Mouse (Mus musculus): ENCODE measurements around the gene Gpr152.
"Not testable (repeated sequence)": the region's sequence is repeated elsewhere in the genome, so short reads cannot be mapped to it uniquely, and the experiment has no call there.

Gene Gpr152

GRCm38 (mm10) chr19:4131075-4131474, 8.5 kb upstream of the Gpr152 start:
- DNase-seq (ENCODE audit: low spot score in 2 of 2), result no peak

- no peak for DNase-seq (ENCODE audit: low spot score in 2 of 2)
These were observed 7.8 kb upstream of the Gpr152 start for GRCm38 (mm10) chr19:4131768-4132167.

GRCm38 (mm10) chr19:4134354-4134753, 5.2 kb upstream of the Gpr152 start:
- DNase-seq (ENCODE audit: low spot score in 2 of 2), result no peak

- not testable (repeated sequence) for DNase-seq (ENCODE audit: low spot score in 2 of 2)
These were observed 4.2 kb upstream of the Gpr152 start for GRCm38 (mm10) chr19:4135229-4135962.

DNA sequence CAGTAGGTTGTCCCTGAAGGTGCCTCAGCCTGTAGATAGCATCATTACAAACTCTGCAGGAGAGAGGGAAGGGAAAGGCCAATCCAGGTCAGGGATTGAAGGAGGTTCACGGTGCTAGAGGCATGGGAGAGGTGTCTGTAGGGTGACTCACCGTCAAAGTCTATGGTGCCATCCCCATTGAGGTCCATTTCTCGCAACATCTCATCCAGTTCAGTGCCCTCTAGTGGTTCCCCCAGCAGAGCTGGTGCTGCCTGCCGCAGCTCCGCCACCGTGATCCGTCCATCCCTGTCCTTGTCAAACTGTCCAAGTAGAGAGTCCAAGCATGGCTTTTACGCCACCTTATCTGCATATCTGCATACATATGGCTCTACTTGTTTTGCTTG, 3.6 kb upstream of the Gpr152 start:
- DNase-seq (ENCODE audit: low spot score in 2 of 2), result not testable (repeated sequence)

DNA sequence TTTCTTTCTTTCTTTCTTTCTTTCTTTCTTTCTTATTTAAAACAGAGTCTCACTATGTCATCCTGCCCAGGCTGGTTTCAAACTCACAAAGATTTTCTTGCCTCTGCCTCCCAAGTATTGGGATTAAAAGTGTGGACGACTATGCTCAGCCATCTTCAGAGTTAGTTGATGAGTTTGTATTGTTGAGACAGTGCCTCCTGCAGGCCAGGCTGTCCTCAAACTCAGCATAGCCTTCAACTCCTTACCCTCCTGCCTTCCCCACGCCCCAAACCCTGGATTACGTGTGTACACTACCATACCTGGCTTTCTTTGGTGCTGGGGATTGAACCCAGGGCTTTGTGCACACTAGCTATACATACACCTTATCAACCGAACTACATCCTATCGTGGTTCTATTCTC, 3.1 kb upstream of the Gpr152 start:
- DNase-seq (ENCODE audit: low spot score in 2 of 2), result no peak

DNA sequence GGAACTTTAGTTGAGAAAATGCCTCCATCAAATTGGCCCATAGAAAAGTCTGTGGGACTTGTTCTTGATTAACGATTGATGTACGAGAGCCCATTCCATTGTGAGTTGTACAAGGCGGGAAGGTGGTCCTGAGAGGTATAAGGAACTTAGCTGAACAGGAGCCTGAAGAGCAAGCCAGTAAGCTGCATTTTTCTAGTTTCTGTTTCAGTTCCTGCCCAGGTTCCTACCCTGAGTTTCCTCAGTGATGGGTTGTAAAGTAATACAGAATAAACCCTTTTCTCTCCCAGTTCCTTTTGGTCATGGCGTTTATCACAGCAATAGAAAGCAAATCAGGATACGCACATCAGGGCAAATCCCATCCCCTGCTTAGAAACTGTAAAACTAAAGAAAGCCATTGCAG, 1.7 kb upstream of the Gpr152 start:
- DNase-seq (ENCODE audit: low spot score in 2 of 2), result no peak

GRCm38 (mm10) chr19:4140147-4140546, 560 bp downstream of the Gpr152 start:
- DNase-seq (ENCODE audit: low spot score in 2 of 2), result no peak

DNA sequence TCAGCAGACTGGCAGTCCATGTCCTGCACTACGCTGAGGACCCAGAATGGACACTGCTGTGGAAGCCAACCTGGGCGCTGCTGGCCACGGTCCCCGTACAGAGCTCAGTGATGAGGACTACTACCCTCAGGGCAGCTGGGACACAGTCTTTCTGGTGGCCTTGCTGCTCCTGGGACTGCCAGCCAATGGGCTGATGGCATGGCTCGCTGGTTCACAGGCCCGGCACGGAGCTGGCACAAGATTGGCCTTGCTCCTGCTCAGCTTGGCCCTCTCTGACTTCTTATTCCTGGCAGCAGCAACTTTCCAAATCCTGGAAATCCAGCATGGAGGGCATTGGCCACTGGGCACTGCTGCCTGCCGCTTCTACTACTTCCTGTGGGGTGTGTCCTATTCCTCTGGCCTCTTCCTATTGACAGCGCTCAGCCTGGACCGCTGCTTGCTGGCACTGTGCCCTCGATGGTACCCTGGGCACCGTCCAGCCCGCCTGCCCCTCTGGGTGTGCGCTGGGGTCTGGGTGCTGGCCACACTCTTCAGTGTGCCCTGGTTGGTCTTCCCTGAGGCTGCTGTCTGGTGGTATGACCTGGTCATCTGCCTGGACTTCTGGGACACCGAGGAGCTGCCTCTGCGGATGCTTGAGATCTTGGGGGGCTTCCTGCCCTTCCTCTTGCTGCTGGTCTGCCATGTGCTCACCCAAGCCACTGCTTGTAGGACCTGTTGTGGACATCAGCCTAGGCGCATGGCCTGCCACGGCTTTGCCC, 3.0 kb downstream of the Gpr152 start:
- DNase-seq (ENCODE audit: low spot score in 2 of 2), result no peak

DNA sequence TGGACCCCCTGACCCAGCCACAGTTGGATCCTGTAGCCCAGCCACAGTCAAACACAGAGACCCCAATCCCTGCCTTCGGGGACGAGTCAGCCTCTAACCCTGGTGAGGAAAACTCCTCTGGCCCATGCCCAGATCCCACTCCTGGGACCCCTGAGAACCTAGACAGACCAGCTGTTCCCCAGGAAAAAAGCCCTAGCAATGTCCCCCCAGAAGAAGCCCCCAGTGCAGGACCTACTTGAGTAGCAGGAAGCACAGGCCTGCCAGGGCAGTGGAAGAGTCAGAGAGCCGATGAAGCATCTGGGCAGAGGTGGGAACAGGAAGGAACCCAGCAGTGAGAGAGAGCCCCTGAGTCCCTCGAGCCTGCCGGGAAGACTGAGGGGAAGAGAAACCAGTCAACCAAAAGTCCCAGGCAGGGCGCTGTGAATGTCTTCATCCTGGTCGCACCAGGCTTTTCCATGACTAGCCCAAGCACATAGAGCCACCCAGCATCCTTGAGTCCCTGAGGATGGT, 4.2 kb downstream of the Gpr152 start, which contains the start of gene Cabp4:
TSS of gene Cabp4 (minus strand) at position 275 of the 510 bp plus-strand sequence.
- DNase-seq (ENCODE audit: low spot score in 2 of 2), result no peak

GRCm38 (mm10) chr19:4144550-4145498, 5.2 kb downstream of the Gpr152 start:
- DNase-seq (ENCODE audit: low spot score in 2 of 2), result no peak

- DNase-seq (ENCODE audit: low spot score in 2 of 2), result no peak
These were observed 6.3 kb downstream of the Gpr152 start for GRCm38 (mm10) chr19:4145936-4146335.

DNA sequence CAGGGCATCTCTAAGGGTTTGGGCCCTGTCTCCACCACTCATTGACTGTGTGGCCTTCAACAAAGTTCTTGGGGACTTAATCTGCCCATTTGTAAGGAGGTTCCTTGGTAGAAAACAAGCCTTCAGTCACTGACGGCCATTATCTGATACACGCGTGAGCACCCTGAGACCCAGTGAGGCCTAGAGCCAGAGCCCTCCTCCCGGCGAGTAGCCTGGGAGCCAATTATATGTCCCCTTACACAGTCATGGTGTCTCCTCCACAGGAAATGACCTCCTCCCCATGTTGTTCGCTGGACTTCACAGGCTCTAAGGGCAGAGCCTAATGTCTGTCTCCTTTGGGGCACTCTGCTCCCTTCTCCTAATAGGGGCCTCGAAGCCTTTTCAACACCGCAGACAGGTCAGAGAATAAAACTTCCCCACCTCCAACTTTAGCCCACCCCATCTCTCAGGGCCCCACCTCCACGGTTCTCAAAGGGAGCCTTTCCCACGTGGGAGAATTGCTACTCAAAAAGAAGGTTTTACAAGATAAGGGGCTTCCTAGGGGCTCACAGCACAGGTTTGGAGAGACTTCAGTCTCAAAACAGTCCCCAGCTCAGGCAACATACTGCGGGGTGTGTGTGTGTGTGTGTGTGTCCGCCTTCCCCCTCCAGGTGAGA, 6.9 kb downstream of the Gpr152 start:
- no peak for DNase-seq (ENCODE audit: low spot score in 2 of 2)

DNA sequence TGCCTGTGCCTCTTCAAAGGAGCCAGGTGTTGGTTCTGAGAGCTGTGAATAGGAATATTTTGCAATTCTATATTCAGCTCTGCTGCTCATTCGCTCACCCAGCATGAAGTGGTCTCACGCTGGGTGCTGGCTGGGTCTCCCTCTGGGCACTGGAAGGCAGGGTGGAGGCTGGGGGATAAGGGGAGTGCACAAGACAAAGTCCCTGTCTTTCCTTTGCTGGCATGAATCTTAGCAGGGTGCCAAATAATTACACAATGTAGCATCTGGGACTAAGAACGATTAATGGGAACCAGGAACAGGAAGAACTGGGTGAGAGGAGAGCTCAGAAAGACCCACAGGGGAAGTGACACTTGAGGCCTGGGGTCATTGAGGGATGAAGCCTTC, 7.4 kb downstream of the Gpr152 start:
- DNase-seq (ENCODE audit: low spot score in 2 of 2), result no peak

DNA sequence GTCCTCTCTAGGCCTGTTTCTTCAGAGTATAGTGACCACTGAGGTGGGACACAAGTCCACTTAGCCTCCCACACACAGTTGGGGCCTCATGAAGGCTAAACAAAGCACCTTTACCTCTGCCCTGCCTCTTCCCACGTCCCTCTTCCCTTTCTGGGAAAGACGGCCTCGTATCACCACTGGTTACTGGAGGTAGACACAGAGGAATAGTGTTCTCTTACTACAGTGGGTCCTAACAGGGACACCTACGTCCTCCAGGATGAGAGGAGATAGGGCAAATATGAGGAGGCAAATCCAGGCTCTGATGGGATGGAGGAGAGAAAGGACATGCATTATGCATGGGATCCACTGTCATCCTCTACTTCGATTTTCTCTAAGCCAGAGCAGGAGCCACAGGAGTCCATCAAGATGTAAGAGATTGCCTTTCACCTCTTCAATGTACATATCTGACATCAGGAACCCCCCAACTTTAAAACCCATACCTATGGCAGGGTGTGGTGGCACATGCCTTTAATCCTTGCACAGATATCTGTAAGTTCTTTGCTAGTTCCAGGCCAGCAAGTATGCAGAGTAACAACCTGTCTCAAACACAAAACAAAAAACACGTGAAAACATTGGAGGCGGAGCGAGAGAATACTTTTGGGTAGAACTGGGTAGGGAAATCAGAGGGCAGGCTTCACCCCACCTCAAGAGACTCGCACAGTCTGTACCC, 8.3 kb downstream of the Gpr152 start:
- DNase-seq (ENCODE audit: low spot score in 2 of 2), result no peak

GRCm38 (mm10) chr19:4148491-4148806, 8.9 kb downstream of the Gpr152 start, which contains the start of gene Coro1b:
TSS of gene Coro1b (plus strand) at chr19:4148619.
- DNase-seq (ENCODE audit: low spot score in 2 of 2), result peak; percentile 96

DNA sequence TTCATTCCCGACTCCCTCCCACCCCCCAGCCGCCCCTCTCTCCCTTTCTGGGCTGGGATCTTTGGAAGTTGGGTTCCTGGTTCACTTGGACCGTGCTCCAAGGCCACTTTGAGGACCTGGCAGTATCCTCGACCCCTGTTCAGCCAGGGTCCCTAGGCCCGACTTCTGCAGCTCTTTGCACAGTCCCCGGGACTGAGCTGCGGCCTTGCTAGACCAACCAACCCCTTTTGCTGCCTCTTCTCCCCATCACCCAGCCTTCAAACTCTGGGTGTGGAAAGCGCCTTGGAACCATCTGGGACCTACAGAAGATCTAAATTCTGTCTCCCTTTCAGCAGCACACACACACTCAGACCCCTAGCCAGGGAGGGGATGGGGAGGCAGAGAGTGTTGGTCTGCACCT, 9.2 kb downstream of the Gpr152 start:
- DNase-seq (ENCODE audit: low spot score in 2 of 2), result no peak

GRCm38 (mm10) chr19:4149283-4149682, 9.7 kb downstream of the Gpr152 start:
- no peak for DNase-seq (ENCODE audit: low spot score in 2 of 2)

GRCm38 (mm10) chr19:4149764-4150461, 10.3 kb downstream of the Gpr152 start:
- no peak for DNase-seq (ENCODE audit: low spot score in 2 of 2)
